Mouse (Mus musculus): Measurements from ENCODE around the gene Psmc5.

The Psmc5 gene

GRCm38 (mm10) chr11:106307432-106307831 is 51.5 kb downstream of the Psmc5 start:
- no peak for DNase-seq (ENCODE audit: low spot score in 2 of 2)

- DNase-seq (ENCODE audit: low spot score in 2 of 2), result no peak
Observed at GRCm38 (mm10) chr11:106308162-106308561, 52.2 kb downstream of the Psmc5 start.

GRCm38 (mm10) chr11:106310123-106310522 is 54.2 kb downstream of the Psmc5 start:
- DNase-seq (ENCODE audit: low spot score in 2 of 2), result no peak
